Mouse (Mus musculus) NIH3T3 (cell line): ENCODE data around the gene Luzp1.

Source experiments
- DNase-seq: peaks from one replicate; pipeline ENCODE4 v3.0.0-alpha.2; 2012; ENCODE audit warnings: low read depth

Luzp1 gene

DNA sequence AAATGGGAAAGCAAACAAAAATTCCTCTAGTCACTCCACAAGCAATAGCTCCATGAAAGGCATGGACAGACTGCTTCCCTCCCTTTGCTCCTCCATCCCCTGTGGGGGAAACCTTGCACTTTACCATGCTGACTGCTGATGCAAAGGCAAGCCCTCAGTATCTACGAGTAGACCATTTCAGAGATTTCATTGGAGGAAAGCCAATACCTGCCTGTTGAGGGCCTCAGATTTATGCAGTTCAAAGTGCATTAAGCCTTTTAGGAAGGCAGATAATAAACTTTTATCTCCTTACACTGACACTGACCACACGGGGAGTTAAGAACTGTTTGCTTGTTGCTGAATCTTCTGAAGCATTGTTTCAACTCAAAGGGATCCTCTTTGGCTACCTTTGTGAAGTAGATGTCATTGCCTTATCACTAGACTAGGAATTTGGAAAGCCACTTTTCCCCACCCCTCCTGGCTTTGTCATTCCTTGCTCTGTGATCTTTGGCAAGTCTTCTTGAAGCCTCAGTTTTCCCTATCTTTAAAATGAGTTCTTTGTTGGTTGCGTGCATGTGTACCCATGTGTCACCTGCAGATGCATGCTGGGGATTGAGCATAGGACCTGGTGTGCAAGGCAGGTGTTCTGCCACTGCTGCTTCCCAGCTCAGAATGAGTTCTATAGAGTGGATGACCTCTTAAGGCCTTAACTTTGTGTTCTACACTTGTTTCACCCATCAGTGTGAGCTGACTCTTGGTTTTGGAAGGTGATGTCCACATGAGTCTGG is 76.9 kb downstream of the Luzp1 start:
- no peak for DNase-seq

DNA sequence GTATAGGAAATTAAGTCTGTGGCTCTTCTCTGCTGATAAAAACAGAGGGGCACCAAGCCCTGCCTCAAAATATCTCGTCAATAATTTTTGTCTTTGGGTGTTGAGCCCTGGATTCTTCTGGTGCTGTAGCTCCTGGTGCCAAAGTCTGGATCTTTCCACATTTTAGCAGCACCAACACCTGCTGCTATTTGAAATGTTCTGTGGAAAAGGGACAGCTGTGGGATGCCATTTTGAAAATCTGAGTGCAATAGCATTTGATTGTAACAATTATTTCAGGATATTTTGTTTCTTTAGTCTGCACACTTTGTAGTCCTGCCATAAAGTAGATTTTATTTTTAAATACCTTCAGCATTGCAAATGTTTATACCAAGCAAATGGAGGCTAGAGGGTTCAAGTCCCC is 78.2 kb downstream of the Luzp1 start:
- no peak for DNase-seq

DNA sequence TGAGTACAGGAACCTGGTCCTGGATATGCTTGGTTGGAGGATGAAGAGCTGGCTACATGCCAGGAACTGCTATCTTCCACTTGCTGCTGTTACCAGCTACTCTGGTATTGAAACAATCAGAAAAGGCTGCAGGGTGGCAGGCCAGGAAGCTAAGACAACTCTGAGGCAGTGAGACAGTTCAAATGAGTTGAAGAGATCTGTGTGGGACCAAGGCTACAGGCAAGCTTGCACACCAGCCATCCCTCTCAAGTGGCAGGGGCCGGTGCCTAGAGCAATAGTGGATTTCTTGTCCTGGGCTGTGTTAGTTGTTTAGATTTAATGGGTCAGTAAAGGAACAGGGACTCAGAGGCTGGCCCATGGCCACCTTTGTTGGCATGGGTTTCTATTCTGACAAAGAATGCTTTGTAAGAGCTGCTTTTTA is 78.8 kb downstream of the Luzp1 start:
- DNase-seq, result peak; percentile 32

DNA sequence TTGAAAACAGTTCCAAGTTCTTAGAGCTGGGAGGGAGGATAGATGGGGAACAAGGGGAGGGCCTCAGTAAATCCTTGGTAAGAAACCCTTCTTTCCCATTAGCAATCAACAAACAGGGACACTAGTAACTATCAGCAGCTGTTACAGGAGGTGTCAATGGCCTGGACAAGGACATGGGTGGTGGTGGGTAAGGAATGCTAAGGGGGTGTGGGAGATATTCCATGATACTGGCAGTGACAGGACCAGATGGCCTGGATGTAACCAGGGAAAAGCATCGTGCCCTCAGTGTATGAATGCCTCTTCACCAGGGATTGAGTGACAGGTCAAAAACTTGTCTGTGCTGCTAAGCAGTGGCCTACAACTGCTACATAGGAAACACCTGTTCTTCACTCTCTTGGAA is 83.5 kb downstream of the Luzp1 start:
- DNase-seq, result no peak

DNA sequence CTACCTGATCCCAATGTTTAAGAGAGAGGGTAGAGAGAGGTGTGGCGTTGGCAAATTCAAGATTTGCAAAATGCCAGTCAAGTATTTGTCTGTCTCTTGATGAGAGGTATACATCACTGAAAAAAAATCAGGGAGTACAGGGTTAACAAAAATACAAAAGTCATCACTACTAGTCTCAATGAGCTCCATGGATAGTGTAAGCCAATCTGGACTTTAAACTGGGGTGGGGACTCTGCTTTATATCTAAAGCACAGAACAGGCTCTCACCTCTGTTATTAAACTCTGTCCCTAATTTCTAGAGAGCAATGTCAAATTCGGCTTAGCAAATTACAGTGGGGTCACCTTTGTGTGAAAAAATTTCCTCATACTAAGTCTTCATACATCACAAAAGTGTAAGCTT is 88.1 kb downstream of the Luzp1 start:
- no peak for DNase-seq

DNA sequence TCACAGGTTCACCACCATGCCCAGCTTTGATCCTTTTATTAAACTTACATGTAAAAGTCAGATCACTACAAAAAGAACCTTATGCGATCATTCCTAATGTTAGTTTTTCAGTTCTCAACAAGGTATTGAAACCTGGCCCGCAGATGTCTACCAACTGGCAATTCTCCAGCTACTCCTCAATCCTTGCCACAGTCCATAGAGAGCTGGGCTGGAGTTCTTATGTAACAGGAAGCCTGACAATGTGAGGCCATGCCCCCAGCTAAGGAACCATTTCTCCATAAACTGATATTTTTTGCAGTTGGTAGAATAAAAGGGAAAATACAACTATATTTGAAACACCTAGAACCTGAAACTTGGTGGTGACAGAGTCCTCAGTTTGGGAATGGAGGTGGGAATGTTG is 90.1 kb downstream of the Luzp1 start:
- DNase-seq, result no peak

DNA sequence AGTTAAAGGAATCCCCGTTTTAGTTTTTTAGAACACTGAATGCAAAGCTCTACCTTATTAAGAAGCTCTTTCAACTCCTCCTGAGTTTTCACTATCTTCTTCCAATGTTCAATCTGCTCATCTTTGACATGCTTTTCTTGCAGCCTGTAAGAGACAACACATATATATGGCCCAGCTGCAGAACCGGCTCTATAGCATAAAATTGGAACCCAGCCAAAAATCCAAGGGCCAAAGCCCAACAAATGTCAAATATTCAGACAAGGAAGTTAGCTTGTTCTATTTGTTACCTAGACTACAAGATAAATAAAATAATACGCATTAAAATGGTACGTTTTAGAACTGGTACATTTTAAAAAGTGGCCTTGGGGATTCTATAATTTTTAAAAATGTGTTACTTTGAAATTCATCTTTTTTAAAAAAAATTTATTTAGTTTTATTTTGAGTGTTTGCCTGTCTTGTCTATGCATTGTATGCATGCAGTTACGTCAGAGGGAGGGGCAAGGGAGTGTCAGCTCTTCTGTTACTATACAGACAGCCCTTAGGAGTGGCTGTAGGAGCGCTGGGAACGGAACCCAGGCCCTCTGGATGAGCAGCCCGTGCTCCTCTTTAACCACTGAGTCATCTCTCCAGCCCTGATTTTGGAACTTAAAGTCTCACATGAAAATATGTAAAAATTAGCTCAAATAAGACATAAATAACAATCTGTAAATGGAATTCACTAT is 90.9 kb downstream of the Luzp1 start:
- no peak for DNase-seq

DNA sequence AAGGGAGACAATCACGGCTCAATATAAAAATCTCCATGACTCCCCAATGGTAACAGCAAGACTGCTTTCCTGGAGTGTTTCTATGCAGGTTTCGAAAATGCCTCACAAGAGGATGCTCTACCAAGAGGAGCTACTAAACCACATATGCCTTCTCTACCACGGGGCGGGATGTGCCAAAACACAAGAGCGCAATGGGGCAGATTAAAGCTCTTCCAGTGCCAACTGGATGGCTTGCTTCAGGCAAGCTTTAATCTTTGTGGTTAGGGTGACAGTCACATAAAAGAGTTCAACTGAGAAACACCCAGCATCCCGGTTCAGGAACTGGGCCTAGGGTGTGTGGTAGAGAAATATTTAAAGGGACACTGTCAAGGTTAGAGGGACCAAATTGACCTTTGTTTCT is 93.2 kb downstream of the Luzp1 start:
- DNase-seq, result no peak

DNA sequence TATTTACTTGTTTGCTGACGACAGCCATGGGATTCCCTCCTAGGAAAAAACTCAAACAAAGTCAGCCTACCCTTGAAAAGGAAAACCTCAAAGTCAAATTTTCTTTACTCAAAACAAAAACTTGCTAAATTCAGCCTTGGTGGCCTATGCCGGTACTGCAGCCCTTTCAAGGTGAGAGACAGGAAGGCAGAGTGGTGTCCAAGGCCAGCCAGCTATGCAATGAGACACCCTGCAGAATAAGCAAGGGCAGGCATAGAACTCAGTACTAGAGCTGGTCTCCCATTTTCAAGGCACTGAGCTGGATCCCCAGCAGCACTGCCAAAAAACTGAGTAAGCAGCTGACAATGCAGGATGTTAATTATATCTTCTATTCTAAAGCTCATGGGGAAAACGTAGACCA is 99.1 kb downstream of the Luzp1 start:
- DNase-seq, result peak; percentile 6

DNA sequence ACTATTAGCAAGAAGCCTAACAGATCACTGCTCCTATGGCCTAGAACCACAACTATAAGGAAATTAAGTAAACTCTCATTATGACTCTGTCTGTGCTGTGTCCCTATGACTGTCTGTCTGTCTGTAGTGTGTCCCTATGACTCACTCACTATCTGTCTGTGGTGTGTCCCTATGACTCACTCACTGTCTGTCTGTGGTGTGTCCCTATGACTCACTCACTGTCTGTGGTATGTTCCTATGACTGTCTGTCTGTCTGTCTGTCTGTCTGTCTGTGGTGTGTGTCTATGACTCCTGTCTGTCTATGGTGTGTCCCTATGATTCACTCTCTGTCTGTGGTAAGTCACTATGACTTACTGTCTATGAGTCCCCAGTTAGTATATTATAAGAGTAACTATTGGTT is 100.4 kb downstream of the Luzp1 start:
- peak; percentile 20 for DNase-seq

DNA sequence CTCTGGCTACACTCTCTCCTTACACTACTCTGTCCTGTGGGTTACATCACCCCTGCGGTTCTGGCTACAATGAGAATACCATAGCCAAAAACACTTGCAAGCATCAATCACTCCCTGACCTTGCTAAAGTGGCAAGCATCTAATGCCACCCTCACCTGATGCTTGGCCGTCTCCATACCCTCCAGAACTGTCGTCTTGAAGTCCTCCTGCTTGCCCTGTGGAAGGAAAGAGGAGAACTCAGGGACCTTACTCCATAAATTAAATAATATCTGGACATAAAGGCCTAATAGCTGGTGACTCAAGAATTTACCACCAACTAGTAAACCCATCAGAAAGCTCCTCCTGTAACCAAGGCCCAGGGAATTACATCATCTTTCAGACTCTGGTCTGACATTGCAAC is 112.3 kb downstream of the Luzp1 start:
- no peak for DNase-seq

DNA sequence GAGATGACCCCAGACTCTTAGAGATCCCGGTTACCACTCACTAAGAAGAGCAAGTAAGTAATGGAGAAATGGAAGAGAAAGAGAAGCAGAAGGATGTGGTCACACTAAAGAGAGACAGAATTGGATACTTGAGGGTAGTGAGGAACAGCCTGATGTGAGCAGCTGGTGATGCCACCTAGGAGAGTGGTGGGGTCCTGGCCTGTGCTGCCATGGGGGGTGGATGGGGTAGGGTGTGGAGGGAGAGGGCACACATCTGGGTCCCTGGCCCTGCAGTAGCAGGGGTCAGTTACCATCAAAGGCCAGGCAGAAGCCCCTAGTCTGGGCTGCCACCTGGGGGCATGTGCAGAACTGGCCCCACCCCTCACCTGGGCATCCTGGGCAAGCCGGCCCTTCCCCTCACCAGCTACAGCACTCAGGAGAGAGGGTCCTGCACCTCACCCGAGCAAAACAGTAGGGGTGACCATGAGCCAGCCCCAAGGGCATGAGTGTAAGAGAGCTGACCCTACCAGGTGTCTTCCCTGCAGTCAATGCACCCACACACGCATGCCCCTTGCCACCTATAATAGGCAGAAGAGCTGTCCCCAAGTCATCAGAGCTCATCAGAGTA is 117.8 kb downstream of the Luzp1 start:
- DNase-seq, result no peak

DNA sequence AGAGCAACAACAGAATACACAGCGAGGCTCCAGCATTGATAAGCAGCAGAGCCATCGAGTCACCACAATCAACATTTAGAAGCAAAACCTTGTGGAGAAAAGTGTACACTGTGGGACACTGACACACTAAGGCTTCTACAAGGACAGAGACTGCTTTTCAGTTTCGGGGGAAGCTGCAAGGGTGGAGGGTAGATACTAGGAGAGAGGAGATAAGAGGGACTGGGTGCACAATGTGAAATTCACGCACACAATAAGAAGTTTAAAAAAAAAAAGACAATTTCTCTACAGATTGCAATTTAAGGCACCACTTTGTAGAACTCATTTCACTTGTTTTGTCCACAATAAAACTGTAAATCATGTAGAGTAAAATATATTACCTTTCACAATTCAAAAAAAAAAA is 118.4 kb downstream of the Luzp1 start:
- DNase-seq, result no peak

DNA sequence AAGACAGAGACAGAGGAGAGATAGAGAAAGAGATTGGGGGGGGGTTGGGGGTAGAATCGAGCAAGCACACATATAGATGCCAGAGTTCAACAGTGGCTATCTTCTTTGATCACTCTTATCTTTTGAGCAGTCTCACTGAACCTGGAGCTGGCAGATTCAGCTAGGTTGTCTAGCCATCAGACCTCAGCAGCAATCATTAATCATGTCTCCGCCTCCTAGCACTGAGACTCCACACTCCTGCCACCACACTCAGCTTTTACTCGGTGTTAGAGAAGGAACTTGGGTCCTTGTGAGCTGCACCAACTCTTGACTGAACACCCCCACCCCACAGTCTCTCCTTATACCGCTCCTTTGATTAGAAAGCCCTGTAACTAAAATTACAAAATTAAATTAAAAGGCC is 122.5 kb downstream of the Luzp1 start:
- no peak for DNase-seq

DNA sequence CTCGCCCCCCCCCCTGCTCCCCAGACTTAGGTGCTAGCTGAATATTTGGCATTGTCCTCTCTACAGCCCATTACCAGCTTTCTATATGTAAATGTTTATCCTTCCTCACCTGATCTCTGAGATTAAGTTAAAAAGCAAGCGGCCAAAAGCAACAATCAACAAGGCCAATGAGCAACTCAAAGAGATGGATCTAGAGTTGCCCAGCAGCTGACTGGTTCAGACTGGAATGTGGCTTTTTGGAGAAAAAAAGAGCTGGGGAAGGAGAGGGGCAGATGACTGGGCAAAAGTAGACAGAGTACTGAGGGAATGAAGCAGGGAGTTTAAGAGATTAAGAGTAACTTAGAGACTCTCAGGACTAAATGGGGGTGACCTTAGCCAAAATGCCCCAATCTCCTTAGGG is 124.4 kb downstream of the Luzp1 start:
- peak; percentile 54 for DNase-seq

DNA sequence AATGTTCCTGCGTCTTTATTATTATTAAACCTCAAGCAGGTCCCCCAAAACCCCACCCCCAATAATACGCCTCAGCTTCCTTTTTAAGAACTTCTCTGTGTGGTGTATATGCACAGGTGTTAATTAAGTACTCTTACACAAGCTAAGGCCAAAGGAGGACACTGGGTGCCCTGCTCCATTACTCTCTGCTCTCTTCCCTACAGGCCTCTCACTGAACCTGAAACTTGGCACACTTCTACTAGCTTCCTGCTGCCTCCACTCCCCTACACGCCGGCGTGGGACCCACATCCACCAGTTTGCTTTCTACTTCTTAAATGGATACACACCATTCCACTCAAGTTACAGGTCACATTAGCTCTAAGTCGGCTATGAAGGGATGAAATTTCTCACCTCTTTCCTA is 125.7 kb downstream of the Luzp1 start:
- no peak for DNase-seq

DNA sequence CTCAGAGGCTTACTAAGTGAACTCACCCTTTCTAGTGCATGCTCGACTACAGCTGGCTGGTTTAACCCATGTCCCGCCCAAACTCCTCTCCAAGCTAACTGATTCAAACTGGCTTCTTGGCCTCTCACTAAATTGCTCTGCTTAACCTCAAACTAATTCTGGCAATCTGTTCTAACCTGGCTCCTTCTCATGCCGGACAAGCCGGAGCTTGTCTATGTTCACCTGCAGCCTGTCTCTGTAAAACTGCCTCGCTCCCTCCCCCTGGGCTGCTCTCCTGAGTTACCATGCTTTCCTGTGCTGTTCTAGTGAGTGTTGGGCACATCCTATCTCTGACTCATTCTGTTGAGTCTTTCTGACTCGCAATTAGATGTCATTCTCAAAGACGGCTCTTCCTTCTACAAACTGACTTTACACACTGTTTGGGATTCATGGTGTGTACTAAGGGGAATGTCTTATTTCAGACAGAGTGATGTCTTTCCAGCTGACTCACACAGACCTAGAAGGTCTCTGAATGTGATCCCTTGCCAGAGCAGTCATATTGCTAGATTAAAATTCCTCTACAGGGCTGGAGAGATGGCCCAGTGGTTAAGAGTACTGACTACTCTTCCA is 128.8 kb downstream of the Luzp1 start:
- peak; percentile 49 for DNase-seq

DNA sequence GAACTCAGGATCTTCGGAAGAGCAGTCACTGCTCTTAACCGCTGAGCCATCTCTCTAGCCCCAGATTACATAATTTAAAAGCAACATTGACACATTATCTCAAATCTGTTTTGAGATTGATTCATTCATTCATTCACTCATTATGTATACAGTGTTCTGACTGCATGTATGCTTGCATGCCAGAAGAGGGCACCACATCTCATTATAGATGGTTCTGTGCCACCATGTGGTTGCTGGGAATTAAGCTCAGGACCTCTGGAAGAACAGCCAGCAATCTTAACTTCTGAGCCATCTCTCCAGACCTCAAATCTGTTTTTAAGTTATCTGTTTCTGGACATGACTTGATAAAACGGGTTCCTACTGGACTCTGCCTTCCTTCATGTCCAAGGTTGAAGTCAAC is 130.3 kb downstream of the Luzp1 start:
- peak; percentile 13 for DNase-seq

DNA sequence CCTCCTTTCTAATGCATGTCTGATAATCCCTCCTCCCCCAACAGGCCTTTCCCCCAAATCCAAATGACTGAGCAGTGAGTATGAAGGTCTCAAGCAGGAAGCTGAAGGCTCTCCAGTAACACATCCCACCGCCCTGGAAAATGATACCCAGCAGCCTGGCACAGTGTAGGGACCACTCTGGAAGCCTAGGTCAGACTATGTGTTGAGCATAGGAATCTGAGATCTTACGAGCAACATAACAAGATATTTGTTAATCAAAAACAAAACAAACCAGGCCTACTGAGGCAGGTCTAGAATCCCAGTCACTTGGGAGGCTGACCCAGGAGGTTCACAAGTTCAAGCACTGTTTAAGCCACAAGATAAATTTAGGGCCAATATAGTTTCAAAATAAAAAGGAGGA is 131.0 kb downstream of the Luzp1 start:
- DNase-seq, result no peak

DNA sequence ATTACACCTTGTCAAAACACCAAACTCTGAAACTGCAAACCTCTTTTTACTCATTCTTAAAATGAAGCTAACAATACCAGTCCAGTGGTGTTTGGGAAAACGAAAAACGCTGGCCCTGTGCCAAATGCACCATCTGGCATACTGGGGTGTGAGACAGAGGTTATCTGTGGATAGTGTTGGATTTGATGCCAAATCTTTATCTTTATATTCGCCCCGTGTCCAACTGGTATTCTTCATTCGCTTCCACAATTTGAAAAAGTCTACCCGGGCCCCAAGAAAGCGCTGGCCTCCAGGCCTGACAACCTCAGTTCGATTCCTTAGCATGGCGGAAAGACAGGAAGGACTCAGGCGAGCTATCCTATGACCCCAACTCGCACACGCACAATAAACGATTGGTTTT is 131.9 kb downstream of the Luzp1 start:
- peak; percentile 72 for DNase-seq

DNA sequence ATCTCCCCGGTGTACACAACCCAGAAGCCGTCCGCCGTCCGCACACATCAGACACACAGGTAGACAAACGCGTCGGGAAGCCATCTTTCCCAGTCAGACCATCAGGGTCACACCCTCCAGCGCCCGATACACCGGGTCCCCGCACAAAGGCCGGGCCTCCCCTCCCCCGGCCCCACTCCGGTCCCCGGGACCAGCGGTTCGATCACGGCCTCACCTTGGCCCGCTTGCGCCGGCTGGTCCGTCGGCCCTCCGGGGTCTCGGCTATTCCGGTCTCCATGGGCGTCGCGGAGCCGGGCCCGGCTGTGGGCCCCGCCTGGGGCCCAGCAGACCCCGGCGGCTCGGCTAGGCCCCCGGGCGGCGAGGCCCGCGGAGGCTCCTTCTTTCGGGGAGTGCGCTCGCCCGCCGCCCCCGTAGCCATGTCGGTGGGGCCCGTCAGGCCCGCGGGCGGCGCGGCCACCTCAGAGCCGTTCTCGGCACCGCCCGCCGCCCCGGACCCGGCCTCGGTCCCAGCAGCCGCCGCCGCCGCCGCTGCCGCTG is 132.5 kb downstream of the Luzp1 start:
- DNase-seq, result peak; percentile 48

DNA sequence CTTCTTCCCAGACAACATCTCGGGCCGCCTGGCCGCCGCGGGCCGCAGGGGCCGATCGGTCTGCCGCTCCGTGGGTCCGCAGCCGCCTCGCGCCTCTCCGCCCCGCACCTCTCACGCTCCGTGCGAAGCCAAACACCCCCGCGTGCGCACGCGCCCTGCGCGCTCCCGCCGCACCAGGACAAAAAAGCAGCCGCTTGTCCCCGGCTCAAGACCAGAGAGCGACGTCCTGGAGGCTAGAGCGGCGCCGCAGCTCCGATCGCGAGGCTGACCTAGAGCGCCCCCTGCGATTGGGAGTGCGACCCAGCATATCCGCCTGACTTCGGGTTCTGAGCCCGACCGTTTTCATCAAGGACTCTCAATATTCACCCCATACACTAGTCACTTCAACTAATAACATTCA is 133.0 kb downstream of the Luzp1 start, which contains the start of gene Kdm1a:
Kdm1a (minus strand) TSS at position 156 of the 400 bp plus-strand sequence.
- peak; percentile 96 for DNase-seq
